Mouse (Mus musculus): ENCODE results near the gene Pip5k1b. TPM values are rescaled to one million over a fixed set of nuclear protein-coding genes. Genes with fewer than 3 reads are reported as not detected.
"Not testable (repeated sequence)": the region's sequence is repeated elsewhere in the genome, so short reads cannot be mapped to it uniquely, and the experiment has no call there.

Gene Pip5k1b
- polyA plus RNA-seq, 1 experiment from 2014 or later: 7.0 TPM

- Histone ChIP-seq H3K36me3 (no peaks in the 10 kb centered on the region), H3K27ac (replicated peaks) (peak overlapping the region; percentile 86), H3K4me2 (peak overlapping the region; percentile 94), H3K9ac (peak overlapping the region; percentile 93), H3K9me3 (no peaks in the 10 kb centered on the region), H3K4me3 (peak overlapping the region; percentile 88), H3K27me3 (replicated peaks) (no peaks in the 10 kb centered on the region), H3K4me1 (peaks cover 54% of the 10 kb centered on the region)
- WGBS: under 1% methylated on average over 19 of the region's 19 CpGs
- ATAC-seq (ENCODE audit: extremely low read depth, insufficient number of reproducible peaks, low FRiP score, low TSS enrichment): no peak
Observed at GRCm38 (mm10) chr19:24554911-24555465, 684 bp downstream of the Pip5k1b start.

- Histone ChIP-seq H3K9ac (peak overlapping the region; percentile 93), H3K4me1 (peaks cover 54% of the 10 kb centered on the region), H3K4me2 (peak overlapping the region; percentile 94), H3K9me3 (no peaks in the 10 kb centered on the region), H3K27ac (replicated peaks) (peak overlapping the region; percentile 42; the same call in 1 of the 2 replicates), H3K4me3 (peak overlapping the region; percentile 88), H3K27me3 (replicated peaks) (no peaks in the 10 kb centered on the region), H3K36me3 (no peaks in the 10 kb centered on the region)
- no peak for ATAC-seq (ENCODE audit: extremely low read depth, insufficient number of reproducible peaks, low FRiP score, low TSS enrichment)
- WGBS: 20% methylated on average over 4 of the region's 4 CpGs
Observed at GRCm38 (mm10) chr19:24554425-24554824, 1.2 kb downstream of the Pip5k1b start.

GRCm38 (mm10) chr19:24553291-24554075, 2.2 kb downstream of the Pip5k1b start:
- no peak for ATAC-seq (ENCODE audit: extremely low read depth, insufficient number of reproducible peaks, low FRiP score, low TSS enrichment)
- peak overlapping the region; percentile 21; the same call in 1 of the 2 replicates for H3K27ac ChIP-seq (replicated peaks)
- 45% methylated on average over 12 of the region's 12 CpGs for WGBS
- peaks cover 49% of the 10 kb centered on the region for H3K4me1 ChIP-seq
- H3K27me3 ChIP-seq (replicated peaks): no peaks in the 10 kb centered on the region
- H3K36me3 ChIP-seq: no peaks in the 10 kb centered on the region; the same call in 1 of the 2 replicates
- peak overlapping the region; percentile 94 for H3K4me2 ChIP-seq
- peak overlapping the region; percentile 68 for H3K9ac ChIP-seq
- no peaks in the 10 kb centered on the region for H3K9me3 ChIP-seq
- H3K4me3 ChIP-seq: peak overlapping the region; percentile 88

- not testable (repeated sequence) for H3K36me3 ChIP-seq; H3K27ac ChIP-seq (replicated peaks); H3K27me3 ChIP-seq (replicated peaks); H3K4me2 ChIP-seq; ATAC-seq (ENCODE audit: extremely low read depth, insufficient number of reproducible peaks, low FRiP score, low TSS enrichment); H3K9ac ChIP-seq; H3K9me3 ChIP-seq; H3K4me3 ChIP-seq
- WGBS: 84% methylated on average over 6 of the region's 6 CpGs
- H3K4me1 ChIP-seq: peaks cover 42% of the 10 kb centered on the region
Observed at GRCm38 (mm10) chr19:24552641-24553040, 3.0 kb downstream of the Pip5k1b start.

- peaks cover 32% of the 10 kb centered on the region for H3K4me1 ChIP-seq
- peaks cover 10% of the 10 kb centered on the region for H3K36me3 ChIP-seq
- peaks cover 9% of the 10 kb centered on the region for H3K9me3 ChIP-seq
- no peak overlapping the region for H3K9ac ChIP-seq
- no peak for ATAC-seq (ENCODE audit: extremely low read depth, insufficient number of reproducible peaks, low FRiP score, low TSS enrichment)
- 59% methylated on average over 3 of the region's 3 CpGs for WGBS
- no peaks in the 10 kb centered on the region for H3K27me3 ChIP-seq (replicated peaks)
- no peak overlapping the region for H3K27ac ChIP-seq (replicated peaks)
- H3K4me3 ChIP-seq: no peak overlapping the region
- H3K4me2 ChIP-seq: no peak overlapping the region
Observed at GRCm38 (mm10) chr19:24551196-24551954, 4.3 kb downstream of the Pip5k1b start.

- Histone ChIP-seq H3K4me2 (no peak overlapping the region), H3K4me1 (peaks cover 38% of the 10 kb centered on the region), H3K36me3 (peaks cover 10% of the 10 kb centered on the region), H3K27me3 (replicated peaks) (no peaks in the 10 kb centered on the region), H3K9ac (no peak overlapping the region), H3K4me3 (no peak overlapping the region), H3K9me3 (peaks cover 9% of the 10 kb centered on the region), H3K27ac (replicated peaks) (no peak overlapping the region)
- WGBS: 70% methylated on average over 7 of the region's 7 CpGs
- ATAC-seq (ENCODE audit: extremely low read depth, insufficient number of reproducible peaks, low FRiP score, low TSS enrichment): no peak
Observed at GRCm38 (mm10) chr19:24550778-24551177, 4.9 kb downstream of the Pip5k1b start.

- 97% methylated on average over 2 of the region's 2 CpGs for WGBS
- H3K36me3 ChIP-seq: peaks cover 10% of the 10 kb centered on the region
- H3K9ac ChIP-seq: no peak overlapping the region
- H3K9me3 ChIP-seq: peaks cover 9% of the 10 kb centered on the region
- no peak overlapping the region for H3K4me3 ChIP-seq
- no peaks in the 10 kb centered on the region for H3K27me3 ChIP-seq (replicated peaks)
- H3K27ac ChIP-seq (replicated peaks): no peak overlapping the region
- ATAC-seq (ENCODE audit: extremely low read depth, insufficient number of reproducible peaks, low FRiP score, low TSS enrichment): no peak
- H3K4me2 ChIP-seq: no peak overlapping the region
- H3K4me1 ChIP-seq: peaks cover 43% of the 10 kb centered on the region
Observed at GRCm38 (mm10) chr19:24550016-24550415, 5.7 kb downstream of the Pip5k1b start.

GRCm38 (mm10) chr19:24548337-24548736, 7.3 kb downstream of the Pip5k1b start:
- Histone ChIP-seq H3K4me3 (no peak overlapping the region), H3K9me3 (peaks cover 9% of the 10 kb centered on the region), H3K27me3 (replicated peaks) (no peaks in the 10 kb centered on the region), H3K4me2 (no peak overlapping the region), H3K36me3 (peaks cover 10% of the 10 kb centered on the region), H3K9ac (no peak overlapping the region), H3K4me1 (peaks cover 40% of the 10 kb centered on the region), H3K27ac (replicated peaks) (no peak overlapping the region)
- 88% methylated on average over 9 of the region's 9 CpGs for WGBS
- ATAC-seq (ENCODE audit: extremely low read depth, insufficient number of reproducible peaks, low FRiP score, low TSS enrichment): no peak

GRCm38 (mm10) chr19:24546153-24546552, 9.5 kb downstream of the Pip5k1b start:
- Histone ChIP-seq H3K4me1 (peaks cover 55% of the 10 kb centered on the region), H3K9me3 (peaks cover 9% of the 10 kb centered on the region), H3K9ac (no peak overlapping the region), H3K4me3 (no peak overlapping the region), H3K27me3 (replicated peaks) (no peaks in the 10 kb centered on the region), H3K36me3 (peaks cover 10% of the 10 kb centered on the region), H3K4me2 (no peak overlapping the region), H3K27ac (replicated peaks) (no peak overlapping the region)
- WGBS: 50% methylated on average over 10 of the region's 10 CpGs
- ATAC-seq (ENCODE audit: extremely low read depth, insufficient number of reproducible peaks, low FRiP score, low TSS enrichment): no peak

- Histone ChIP-seq H3K27ac (replicated peaks) (peak overlapping the region; percentile 60), H3K9me3 (peaks cover 9% of the 10 kb centered on the region), H3K4me2 (peak overlapping the region; percentile 24; the same call in 1 of the 2 replicates), H3K4me3 (no peak overlapping the region), H3K4me1 (peaks cover 53% of the 10 kb centered on the region), H3K9ac (no peak overlapping the region), H3K27me3 (replicated peaks) (no peaks in the 10 kb centered on the region), H3K36me3 (peaks cover 10% of the 10 kb centered on the region)
- WGBS: 47% methylated on average over 14 of the region's 14 CpGs
- no peak for ATAC-seq (ENCODE audit: extremely low read depth, insufficient number of reproducible peaks, low FRiP score, low TSS enrichment)
Observed at GRCm38 (mm10) chr19:24543386-24544350, 12.0 kb downstream of the Pip5k1b start.
